ENCODE assay signal across 15 mouse cellular contexts in the genomic region with DNA sequence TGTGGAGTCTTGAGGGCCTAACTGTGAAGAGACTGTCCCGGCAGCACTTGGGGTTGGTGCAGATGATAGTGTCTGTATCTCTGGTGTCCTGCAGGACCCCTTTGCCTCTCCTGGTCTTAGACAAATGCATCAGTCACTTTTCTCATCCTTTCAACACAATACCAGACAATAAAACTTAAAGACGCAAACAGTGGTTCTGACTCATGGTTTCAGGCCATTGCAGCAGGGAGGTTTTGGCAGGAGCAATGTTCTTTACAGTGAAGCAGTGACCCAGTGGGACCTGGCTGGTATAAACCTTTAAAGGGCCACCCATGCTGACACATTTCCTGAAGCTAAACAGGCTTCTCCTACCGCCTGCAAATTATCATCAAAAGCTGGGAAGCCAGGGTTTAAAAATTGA. TPM values are rescaled to one million over a fixed set of nuclear protein-coding genes. Genes with fewer than 3 reads are reported as not detected.
DNase-seq lines count a peak whose midpoint lies in the region; ATAC-seq and TF ChIP-seq lines count a peak whose summit lies in the region.
"Had no signal": no experiment of that assay in that cellular context is flagged by ENCODE, and none has a peak within 500 bp of the region (broad histone marks: within the 10 kb centered on the region; RNA-seq: fewer than 3 reads in every experiment).

No protein-coding gene starts in this region.

- no peak overlapping the region for H3K4me2 ChIP-seq in heart, embryonic 15.5 days
- H3K4me2 ChIP-seq in heart, embryonic 11.5 days, result no peak overlapping the region
- peak overlapping the region; percentile 12 for H3K4me2 ChIP-seq in myocyte (ENCODE audit: low read depth)
- H3K4me2 ChIP-seq: embryonic facial prominence, embryonic 15.5 days; midbrain, embryonic 11.5 days had no signal

- 61% methylated on average over 3 of the region's 3 CpGs for WGBS in heart, embryonic 15.5 days
- WGBS in heart, embryonic 11.5 days (ENCODE audit: insufficient replicate concordance), result 53% methylated on average over 3 of the region's 3 CpGs

- no peaks in the 10 kb centered on the region for H3K79me2 ChIP-seq in myocyte (ENCODE audit: control insufficient read depth, insufficient read depth)

- 0 out of 2 replicates have a peak overlapping the region, but pooled peaks have one; percentile 73 for H3K27ac ChIP-seq in heart, embryonic 15.5 days
- no peak overlapping the region for H3K27ac ChIP-seq in heart, embryonic 11.5 days (ENCODE audit: low read depth, low read length)
- H3K27ac ChIP-seq: embryonic facial prominence, embryonic 15.5 days had no signal

- H3K4me1 ChIP-seq in heart, embryonic 15.5 days (replicated peaks), result peaks cover 44% of the 10 kb centered on the region
- H3K4me1 ChIP-seq in heart, embryonic 11.5 days (ENCODE audit: control insufficient read depth, insufficient read depth, low read length), result peaks cover 28% of the 10 kb centered on the region
- H3K4me1 ChIP-seq in megakaryocyte, embryonic 14.5 days, result peaks cover 79% of the 10 kb centered on the region

- DNase-seq in NIH3T3 (ENCODE audit: low read depth), result peak; percentile 17
- no peak for DNase-seq in layer of hippocampus, adult 18-20 months (ENCODE audit: low spot score in 2 of 2)
- DNase-seq in left cerebral cortex, adult 11 months (ENCODE audit: low spot score), result no peak
- DNase-seq: lung, adult 2 months had no signal

- no peak overlapping the region for H3K4me3 ChIP-seq in heart, embryonic 15.5 days
- H3K4me3 ChIP-seq in heart, embryonic 11.5 days (ENCODE audit: low read depth, low read length), result no peak overlapping the region
- H3K4me3 ChIP-seq in megakaryocyte, embryonic 14.5 days (replicated peaks), result peak overlapping the region; percentile 82
- H3K4me3 ChIP-seq in myocyte, result no peak overlapping the region
- H3K4me3 ChIP-seq: embryonic facial prominence, embryonic 15.5 days had no signal

- no peak for ATAC-seq in heart, embryonic 15.5 days (replicated peaks; ENCODE audit: insufficient number of reproducible peaks, insufficient read depth, low FRiP score, low read depth)
- no peak for ATAC-seq in heart, embryonic 11.5 days (replicated peaks; ENCODE audit: insufficient number of reproducible peaks, low FRiP score, low TSS enrichment)
- ATAC-seq in megakaryocyte, adult 5-6 weeks (ENCODE audit: poor library complexity, severe bottlenecking), result no peak
- ATAC-seq: forebrain, embryonic 14.5 days had no signal

- no peak for TF ChIP-seq POLR2A in myocyte (IDR thresholded peaks at IDR 0.05; ENCODE audit: insufficient read length, low read depth)

- H3K27me3 ChIP-seq in heart, embryonic 15.5 days, result no peaks in the 10 kb centered on the region
- H3K27me3 ChIP-seq in heart, embryonic 11.5 days (ENCODE audit: control insufficient read depth, insufficient read depth, low read length), result no peaks in the 10 kb centered on the region
- H3K27me3 ChIP-seq in megakaryocyte, embryonic 14.5 days (replicated peaks), result no peaks in the 10 kb centered on the region
- H3K27me3 ChIP-seq in myocyte (ENCODE audit: control insufficient read depth, insufficient read depth, insufficient read length), result no peaks in the 10 kb centered on the region
- H3K27me3 ChIP-seq: embryonic facial prominence, embryonic 15.5 days had no signal

- no peaks in the 10 kb centered on the region for H3K36me3 ChIP-seq in heart, embryonic 15.5 days
- H3K36me3 ChIP-seq in heart, embryonic 11.5 days (ENCODE audit: control insufficient read depth, insufficient read depth, low read length), result no peaks in the 10 kb centered on the region
- peaks cover 12% of the 10 kb centered on the region for H3K36me3 ChIP-seq in megakaryocyte, embryonic 14.5 days (replicated peaks; ENCODE audit: low read length)
- no peaks in the 10 kb centered on the region for H3K36me3 ChIP-seq in myocyte (ENCODE audit: control insufficient read depth, insufficient read depth)
- H3K36me3 ChIP-seq: embryonic facial prominence, embryonic 15.5 days had no signal

- no peak overlapping the region for H3K9ac ChIP-seq in heart, embryonic 15.5 days
- H3K9ac ChIP-seq in heart, embryonic 11.5 days (ENCODE audit: low read depth, low read length), result no peak overlapping the region
- H3K9ac ChIP-seq: embryonic facial prominence, embryonic 15.5 days had no signal

- H3K9me3 ChIP-seq in heart, embryonic 15.5 days (replicated peaks), result no peaks in the 10 kb centered on the region; the same call in 1 of the 2 replicates
- no peaks in the 10 kb centered on the region for H3K9me3 ChIP-seq in heart, embryonic 11.5 days (replicated peaks; ENCODE audit: control insufficient read depth, low read length)
- H3K9me3 ChIP-seq in megakaryocyte, embryonic 14.5 days, result no peaks in the 10 kb centered on the region
- H3K9me3 ChIP-seq: embryonic facial prominence, embryonic 15.5 days had no signal

- H3ac ChIP-seq in myocyte (ENCODE audit: control insufficient read depth, insufficient read length), result no peak overlapping the region

TF ChIP-seq in myocyte, 11 proteins besides CTCF, POLR2A, EP300 and RAD21:
- TF ChIP-seq TCF12 (IDR thresholded peaks at IDR 0.05; ENCODE audit: insufficient read depth, poor library complexity, severe bottlenecking), result no peak
- no peak for TF ChIP-seq POLR2AphosphoS2 (IDR thresholded peaks at IDR 0.05; ENCODE audit: insufficient read length, low read depth)
- peak; percentile 78 for TF ChIP-seq CEBPB (IDR thresholded peaks at IDR 0.05; ENCODE audit: insufficient read depth, poor library complexity, severe bottlenecking)
- no peak for TF ChIP-seq MYOG (IDR thresholded peaks at IDR 0.05; ENCODE audit: control insufficient read depth in 1 of 3, insufficient read depth in 1 of 3, insufficient read length in 2 of 3, low read depth in 2 of 3)
TF ChIP-seq in myocyte: peak in this region for 1.

RNA-seq across cellular contexts. Expression of a gene that starts 20.4 kb away (rescaled TPM):
- 0.46 and 0.50 TPM in 2 replicates for polyA plus RNA-seq in heart, embryonic 15.5 days (2015; fragmentation: Nextera tagmentation; extraction: Ambion mirVana)
- 0.33 and 0.46 TPM in 2 replicates for polyA plus RNA-seq in heart, embryonic 11.5 days (2014; fragmentation: Nextera tagmentation; extraction: Ambion mirVana)
- polyA plus RNA-seq in megakaryocyte, embryonic 14.5 days (2012; ENCODE audit: insufficient read depth, low replicate concordance), result not detected in 2 replicates
- 0.40 and 1.2 TPM in 2 replicates for total RNA-seq in megakaryocyte, adult 5-6 weeks (2015)
- total RNA-seq in megakaryocyte, adult 5-6 weeks (2017), result 2.1 and 5.8 TPM in 2 replicates
- 0.48 TPM for polyA plus RNA-seq in myocyte (2012; fragmentation: generic; extraction: Trizol)
- total RNA-seq in layer of hippocampus, adult 18-20 months (2021), result under 1 TPM in 1 of 2 experiments, not detected in 1; 0.51 TPM
- total RNA-seq: gastrocnemius, adult 18-20 months; left cerebral cortex, postnatal 36 days had no signal
- polyA plus RNA-seq: forebrain, embryonic 14.5 days; midbrain, embryonic 11.5 days had no signal

RNA-seq across cellular contexts. Expression of a gene that starts 20.5 kb away (rescaled TPM):
- 0.19 and 0.32 TPM in 2 replicates for polyA plus RNA-seq in heart, embryonic 15.5 days (2015; fragmentation: Nextera tagmentation; extraction: Ambion mirVana)
- 0.10 TPM in 1 of 2 replicates, not detected in the other for polyA plus RNA-seq in heart, embryonic 11.5 days (2014; fragmentation: Nextera tagmentation; extraction: Ambion mirVana)
- polyA plus RNA-seq in megakaryocyte, embryonic 14.5 days (2012; ENCODE audit: insufficient read depth, low replicate concordance), result 0.19 TPM in 1 of 2 replicates, not detected in the other
- 12.7 and 15.0 TPM in 2 replicates for total RNA-seq in megakaryocyte, adult 5-6 weeks (2015)
- total RNA-seq in megakaryocyte, adult 5-6 weeks (2017), result 6.4 and 6.5 TPM in 2 replicates
- not detected for polyA plus RNA-seq in myocyte (2012; fragmentation: generic; extraction: Trizol)
- total RNA-seq in layer of hippocampus, adult 18-20 months (2021), result 1 to 10 TPM; 1.1 to 1.4 TPM
- total RNA-seq: gastrocnemius, adult 18-20 months had no signal
- polyA plus RNA-seq: heart, embryonic 14.5 days; midbrain, embryonic 11.5 days had no signal

RNA-seq across cellular contexts. Expression of a gene that starts 41.3 kb away (rescaled TPM):
- 0.76 and 1.8 TPM in 2 replicates for polyA plus RNA-seq in heart, embryonic 15.5 days (2015; fragmentation: Nextera tagmentation; extraction: Ambion mirVana)
- 2.6 and 2.9 TPM in 2 replicates for polyA plus RNA-seq in heart, embryonic 11.5 days (2014; fragmentation: Nextera tagmentation; extraction: Ambion mirVana)
- 34.4 and 41.9 TPM in 2 replicates for polyA plus RNA-seq in megakaryocyte, embryonic 14.5 days (2012; ENCODE audit: insufficient read depth, low replicate concordance)
- 126 and 132 TPM in 2 replicates for total RNA-seq in megakaryocyte, adult 5-6 weeks (2015)
- 71.5 and 74.6 TPM in 2 replicates for total RNA-seq in megakaryocyte, adult 5-6 weeks (2017)
- 0.07 TPM for polyA plus RNA-seq in myocyte (2012; fragmentation: generic; extraction: Trizol)
- total RNA-seq in layer of hippocampus, adult 18-20 months (2021), result 1 to 10 TPM in 1 of 2 experiments, under 1 TPM in 1; 0.28 to 1.0 TPM
